ENCODE assay signal across 26 mouse cellular contexts in genomic region chr1:152169508-152169907, GRCm38 (mm10).
DNase-seq lines count a peak whose midpoint lies in the region; ATAC-seq and TF ChIP-seq lines count a peak whose summit lies in the region.
"Had no signal": no experiment of that assay in that cellular context is flagged by ENCODE, and none has a peak within 500 bp of the region (broad histone marks: within the 10 kb centered on the region; RNA-seq: fewer than 3 reads in every experiment).

No protein-coding gene starts in this region.

- 64% methylated on average over 14 of the region's 14 CpGs for WGBS in forebrain, postnatal 0 days
- 85% methylated on average over 14 of the region's 14 CpGs for WGBS in forebrain, embryonic 13.5 days
- 81% methylated on average over 14 of the region's 14 CpGs for WGBS in midbrain, embryonic 10.5 days
- WGBS in midbrain, embryonic 15.5 days: 84% methylated on average over 14 of the region's 14 CpGs
- WGBS in hindbrain, embryonic 14.5 days: 53% methylated on average over 14 of the region's 14 CpGs
- 58% methylated on average over 14 of the region's 14 CpGs for WGBS in midbrain, postnatal 0 days

- no peak for TF ChIP-seq CTCF in forebrain, postnatal 0 days (IDR thresholded peaks at IDR 0.05; ENCODE audit: low read depth)
- TF ChIP-seq CTCF in midbrain, postnatal 0 days (IDR thresholded peaks at IDR 0.05): no peak

- H3K4me3 ChIP-seq in forebrain, postnatal 0 days (ENCODE audit: low read depth, low read length): no peak overlapping the region
- H3K4me3 ChIP-seq in forebrain, embryonic 13.5 days: no peak overlapping the region
- H3K4me3 ChIP-seq in midbrain, embryonic 10.5 days: no peak overlapping the region
- no peak overlapping the region for H3K4me3 ChIP-seq in midbrain, embryonic 15.5 days
- H3K4me3 ChIP-seq in hindbrain, embryonic 14.5 days (replicated peaks; ENCODE audit: low read length): no peak overlapping the region
- H3K4me3 ChIP-seq in midbrain, postnatal 0 days (ENCODE audit: low read depth, low read length): no peak overlapping the region
- H3K4me3 ChIP-seq: embryonic facial prominence, embryonic 12.5 days; heart, adult 2 months; heart, embryonic 12.5 days; limb, embryonic 12.5 days; liver, embryonic 15.5 days; myocyte; neural tube, embryonic 12.5 days; stomach, embryonic 15.5 days had no signal

- no peaks in the 10 kb centered on the region for H3K36me3 ChIP-seq in forebrain, postnatal 0 days (ENCODE audit: insufficient read depth)
- no peaks in the 10 kb centered on the region for H3K36me3 ChIP-seq in forebrain, embryonic 13.5 days (ENCODE audit: poor library complexity, severe bottlenecking)
- H3K36me3 ChIP-seq in midbrain, embryonic 10.5 days: no peaks in the 10 kb centered on the region
- H3K36me3 ChIP-seq in midbrain, embryonic 15.5 days (replicated peaks): no peaks in the 10 kb centered on the region
- H3K36me3 ChIP-seq in hindbrain, embryonic 14.5 days (replicated peaks; ENCODE audit: control insufficient read depth, insufficient read depth): no peaks in the 10 kb centered on the region
- H3K36me3 ChIP-seq in midbrain, postnatal 0 days (ENCODE audit: insufficient read depth, low read length): no peaks in the 10 kb centered on the region
- H3K36me3 ChIP-seq: embryonic facial prominence, embryonic 12.5 days; heart, embryonic 12.5 days; limb, embryonic 12.5 days; liver, embryonic 15.5 days; neural tube, embryonic 12.5 days; stomach, embryonic 15.5 days had no signal

- H3K9me3 ChIP-seq in forebrain, postnatal 0 days (ENCODE audit: low read length): no peaks in the 10 kb centered on the region
- no peaks in the 10 kb centered on the region for H3K9me3 ChIP-seq in forebrain, embryonic 13.5 days (replicated peaks)
- H3K9me3 ChIP-seq in midbrain, embryonic 10.5 days (replicated peaks): no peaks in the 10 kb centered on the region
- H3K9me3 ChIP-seq in midbrain, embryonic 15.5 days: no peaks in the 10 kb centered on the region
- no peaks in the 10 kb centered on the region for H3K9me3 ChIP-seq in hindbrain, embryonic 14.5 days (ENCODE audit: control insufficient read depth, low read length)
- H3K9me3 ChIP-seq in midbrain, postnatal 0 days (ENCODE audit: low read length): no peaks in the 10 kb centered on the region
- H3K9me3 ChIP-seq: embryonic facial prominence, embryonic 12.5 days; heart, embryonic 12.5 days; limb, embryonic 12.5 days; liver, embryonic 15.5 days; neural tube, embryonic 12.5 days; stomach, embryonic 15.5 days had no signal

- no peak overlapping the region for H3K4me2 ChIP-seq in forebrain, postnatal 0 days (ENCODE audit: low read depth)
- no peak overlapping the region for H3K4me2 ChIP-seq in forebrain, embryonic 13.5 days
- H3K4me2 ChIP-seq in midbrain, embryonic 15.5 days: no peak overlapping the region
- H3K4me2 ChIP-seq in hindbrain, embryonic 14.5 days (replicated peaks): peak overlapping the region; percentile 6; the same call in 1 of the 2 replicates
- H3K4me2 ChIP-seq in midbrain, postnatal 0 days (ENCODE audit: low read depth, low read length, poor library complexity, severe bottlenecking): peak overlapping the region; percentile 20; the same call in 1 of the 2 replicates
- H3K4me2 ChIP-seq: embryonic facial prominence, embryonic 12.5 days; heart, embryonic 12.5 days; limb, embryonic 12.5 days; liver, embryonic 15.5 days; lung, embryonic 14.5 days; neural tube, embryonic 12.5 days; stomach, embryonic 15.5 days had no signal

- no peak for DNase-seq in forebrain, postnatal 0 days
- DNase-seq in midbrain, embryonic 10.5 days (ENCODE audit: low spot score): peak; percentile 44
- DNase-seq in hindbrain, embryonic 14.5 days (ENCODE audit: low spot score): no peak
- no peak for DNase-seq in midbrain, postnatal 0 days (ENCODE audit: low spot score)
- DNase-seq in adrenal gland, adult (ENCODE audit: inconsistent age in 2 of 2, low spot score in 1 of 2): no peak
- DNase-seq: adrenal gland, adult 8-10 months; cerebellum, adult 8-10 months; cerebellum, postnatal 25 days; heart, adult 2 months; heart, postnatal 4 days; kidney, adult 11 months; kidney, postnatal 25 days; lung, embryonic 14.5 days; lung, postnatal 14 days had no signal

- no peak overlapping the region for H3K27ac ChIP-seq in forebrain, postnatal 0 days (ENCODE audit: low read depth, low read length)
- no peak overlapping the region for H3K27ac ChIP-seq in forebrain, embryonic 13.5 days
- H3K27ac ChIP-seq in midbrain, embryonic 10.5 days (replicated peaks): peak overlapping the region; percentile 57; the same call in 1 of the 2 replicates
- H3K27ac ChIP-seq in midbrain, embryonic 15.5 days: no peak overlapping the region
- peak overlapping the region; percentile 17; the same call in 1 of the 2 replicates for H3K27ac ChIP-seq in hindbrain, embryonic 14.5 days
- H3K27ac ChIP-seq in midbrain, postnatal 0 days (ENCODE audit: low read depth, low read length): 0 out of 2 replicates have a peak overlapping the region, but pooled peaks have one; percentile 38
- H3K27ac ChIP-seq: embryonic facial prominence, embryonic 12.5 days; limb, embryonic 12.5 days; liver, embryonic 15.5 days; neural tube, embryonic 12.5 days; stomach, embryonic 15.5 days had no signal

- H3K27me3 ChIP-seq in forebrain, postnatal 0 days (ENCODE audit: insufficient read depth, low read length): no peaks in the 10 kb centered on the region
- H3K27me3 ChIP-seq in forebrain, embryonic 13.5 days: no peaks in the 10 kb centered on the region
- no peaks in the 10 kb centered on the region for H3K27me3 ChIP-seq in midbrain, embryonic 10.5 days (ENCODE audit: low read depth, poor library complexity, severe bottlenecking)
- no peaks in the 10 kb centered on the region for H3K27me3 ChIP-seq in midbrain, embryonic 15.5 days (replicated peaks)
- no peaks in the 10 kb centered on the region for H3K27me3 ChIP-seq in hindbrain, embryonic 14.5 days (ENCODE audit: control insufficient read depth, insufficient read depth, low read length)
- H3K27me3 ChIP-seq in midbrain, postnatal 0 days (ENCODE audit: insufficient read depth, low read length): no peaks in the 10 kb centered on the region
- H3K27me3 ChIP-seq: embryonic facial prominence, embryonic 12.5 days; heart, embryonic 12.5 days; limb, embryonic 12.5 days; liver, embryonic 15.5 days; neural tube, embryonic 12.5 days; stomach, embryonic 15.5 days had no signal

- H3K4me1 ChIP-seq in forebrain, postnatal 0 days (ENCODE audit: insufficient read depth): no peaks in the 10 kb centered on the region; the same call in 1 of the 2 replicates
- H3K4me1 ChIP-seq in forebrain, embryonic 13.5 days: peaks cover 30% of the 10 kb centered on the region
- peaks cover 27% of the 10 kb centered on the region for H3K4me1 ChIP-seq in midbrain, embryonic 10.5 days
- peaks cover 32% of the 10 kb centered on the region for H3K4me1 ChIP-seq in midbrain, embryonic 15.5 days
- peaks cover 41% of the 10 kb centered on the region for H3K4me1 ChIP-seq in hindbrain, embryonic 14.5 days (replicated peaks; ENCODE audit: control insufficient read depth, insufficient read depth, low read length)
- H3K4me1 ChIP-seq in midbrain, postnatal 0 days (ENCODE audit: insufficient read depth, low read length): no peaks in the 10 kb centered on the region
- H3K4me1 ChIP-seq: liver, embryonic 15.5 days; stomach, embryonic 15.5 days had no signal

- no peak overlapping the region for H3K9ac ChIP-seq in forebrain, postnatal 0 days
- no peak overlapping the region for H3K9ac ChIP-seq in forebrain, embryonic 13.5 days
- H3K9ac ChIP-seq in midbrain, embryonic 15.5 days: no peak overlapping the region
- no peak overlapping the region for H3K9ac ChIP-seq in hindbrain, embryonic 14.5 days
- 0 out of 2 replicates have a peak overlapping the region, but pooled peaks have one; percentile 33 for H3K9ac ChIP-seq in midbrain, postnatal 0 days (replicated peaks; ENCODE audit: low read length, poor library complexity, severe bottlenecking)
- H3K9ac ChIP-seq: embryonic facial prominence, embryonic 12.5 days; heart, embryonic 12.5 days; limb, embryonic 12.5 days; liver, embryonic 15.5 days; lung, embryonic 14.5 days; neural tube, embryonic 12.5 days; stomach, embryonic 15.5 days had no signal

- peak; percentile 24; the same call in 1 of the 2 replicates for ATAC-seq in forebrain, postnatal 0 days
- no peak for ATAC-seq in forebrain, embryonic 13.5 days
- no peak for ATAC-seq in midbrain, embryonic 15.5 days (replicated peaks)
- peak; percentile 18; the same call in 1 of the 2 replicates for ATAC-seq in hindbrain, embryonic 14.5 days (ENCODE audit: low FRiP score)
- ATAC-seq in midbrain, postnatal 0 days (ENCODE audit: low FRiP score): peak; percentile 61; the same call in 1 of the 2 replicates
- ATAC-seq: activated CD4-positive, CD25-positive, alpha-beta regulatory T cell, adult 4 months; CD4-positive, CD25-positive, alpha-beta regulatory T cell, adult 4 months; inflammation-experienced regulatory T-cells, adult 6 months had no signal

Comparison
In these comparisons a context has a peak if more than half of its experiments do, and no peak if none do; other contexts are left out.
1. ATAC-seq: peak in forebrain, postnatal 0 days (single experiment), hindbrain, embryonic 14.5 days (single experiment) and midbrain, postnatal 0 days (single experiment); none in forebrain, embryonic 13.5 days (single experiment) and midbrain, embryonic 15.5 days (single experiment).
2. H3K27ac ChIP-seq: peak in midbrain, embryonic 10.5 days (single experiment), hindbrain, embryonic 14.5 days (single experiment) and midbrain, postnatal 0 days (single experiment); none in forebrain, postnatal 0 days (single experiment), forebrain, embryonic 13.5 days (single experiment) and midbrain, embryonic 15.5 days (single experiment).
3. H3K4me2 ChIP-seq: peak in hindbrain, embryonic 14.5 days (single experiment) and midbrain, postnatal 0 days (single experiment); none in forebrain, postnatal 0 days (single experiment), forebrain, embryonic 13.5 days (single experiment) and midbrain, embryonic 15.5 days (single experiment).